Mouse (Mus musculus) adipose tissue, adult 10 weeks (tissue): ENCODE results near the gene Fam217a. TPM values are rescaled to one million over a fixed set of nuclear protein-coding genes. Genes with fewer than 3 reads are reported as not detected.

Experiments
- polyA plus RNA-seq: library from polyadenylated mRNA; stranded (reverse); fragments of 350-450 nt; fragmentation: Illumina TruSeq; extraction: RNeasy Lipid Tissue Mini Kit (QIAGEN cat#74804); gene quantifications from one replicate; pipeline ENCODE4 v1.2.3, GENCODE M21; 2014; ENCODE audit warnings: low read depth, low replicate concordance

Fam217a gene
- 6.8 TPM for polyA plus RNA-seq

DNA sequence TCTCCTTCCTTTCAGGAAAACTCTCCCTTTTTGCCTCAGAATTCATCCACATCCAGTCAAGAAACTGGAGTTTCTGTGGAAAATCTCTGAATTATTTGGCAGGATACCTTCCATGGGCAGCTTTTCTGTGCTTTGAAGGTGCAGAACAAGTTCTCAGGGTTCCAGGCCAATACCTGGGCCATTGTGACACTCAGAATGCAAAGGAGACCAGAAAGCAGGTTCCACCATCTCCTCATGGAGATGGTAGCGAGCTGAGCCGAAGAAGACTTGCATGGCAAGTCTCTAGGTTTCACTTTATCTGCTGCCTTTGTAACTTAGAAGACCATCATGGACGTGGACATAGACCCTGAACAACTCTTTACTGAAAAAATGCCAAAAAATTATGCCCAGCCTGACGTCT lies at the start of gene Fam217a, which contains the start of gene 4933417A18Rik:
Gene Fam217a (minus strand): TSS at position 101 of the 400 bp plus-strand sequence.
Gene 4933417A18Rik (plus strand): TSS at position 200 of the 400 bp plus-strand sequence.

GRCm38 (mm10) chr13:34963511-34964397 lies 39.6 kb upstream of the Fam217a start, which contains the start of gene Eci3:
TSS of gene Eci3 (minus strand) at chr13:34963810.

DNA sequence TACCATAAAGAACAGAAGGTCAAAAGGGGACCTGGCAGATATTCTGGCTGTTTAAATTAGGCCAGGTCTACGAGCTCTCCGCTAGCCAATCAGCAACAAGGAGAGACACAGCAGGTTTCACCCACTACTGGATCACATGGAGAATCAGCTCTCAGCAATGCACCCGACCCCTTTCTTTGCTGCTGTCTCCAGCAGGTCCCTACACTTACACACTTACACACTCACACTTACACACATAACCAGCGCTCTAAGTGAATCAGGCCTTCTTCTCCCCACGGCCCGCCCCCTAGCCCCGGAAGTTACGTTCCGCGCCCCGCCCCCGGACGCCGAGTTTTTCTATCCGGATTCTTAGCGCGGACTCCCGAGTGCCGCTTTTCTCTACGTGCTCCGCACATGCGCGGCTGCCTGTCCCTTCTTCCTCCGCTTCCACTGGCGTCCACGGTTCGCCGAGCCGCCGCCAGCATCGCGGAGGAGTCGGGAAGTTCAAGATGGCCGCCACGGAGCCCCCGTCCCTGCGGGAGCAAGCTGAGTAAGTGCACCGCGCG lies 48.9 kb downstream of the Fam217a start, which contains the start of gene Prpf4b:
Gene Prpf4b (plus strand): TSS at position 137 of the 545 bp plus-strand sequence.

Other genes with a start within 250 kb of the Fam217a start
- gene Fam50b, start 189.5 kb downstream of the Fam217a start, polyA plus RNA-seq: 4.1 TPM
- gene Prpf4b, start 49.0 kb downstream of the Fam217a start, polyA plus RNA-seq: 55.1 TPM
- gene 4933417A18Rik, start 99 bp upstream of the Fam217a start, polyA plus RNA-seq: 1.4 TPM
- 8.5 TPM for gene Eci3, start 39.5 kb upstream of the Fam217a start, polyA plus RNA-seq
- gene Eci2, start 102.8 kb upstream of the Fam217a start, polyA plus RNA-seq: 107 TPM